Mouse (Mus musculus) thymus, adult 2 months (tissue): ENCODE results near the gene Sox11.

Experiments used
- CTCF ChIP-seq: fragments of 200-500 bp; IDR thresholded peaks from 2 replicates; pipeline ENCODE4 v1.5.1; 2012; ENCODE audit warnings: mild to moderate bottlenecking, control low read depth, low read length, moderate library complexity, borderline replicate concordance; ENCODE audit not compliant: control insufficient read depth, poor library complexity, insufficient read depth; ENCODE audit errors: extremely low read depth
- POLR2A ChIP-seq: fragments of 200-500 bp; IDR thresholded peaks from 2 replicates; pipeline ENCODE4 v1.6.1; 2012; ENCODE audit warnings: mild to moderate bottlenecking, low read length, control low read depth, moderate library complexity; ENCODE audit not compliant: control insufficient read depth, poor library complexity, insufficient read depth; ENCODE audit errors: extremely low read depth

- no peak for TF ChIP-seq CTCF
- TF ChIP-seq POLR2A = no peak
Measured at GRCm38 (mm10) chr12:27309969-27310368, 32.4 kb downstream of the Sox11 start.
